Mouse (Mus musculus): ENCODE results near the gene Gm11985. TPM values are rescaled to one million over a fixed set of nuclear protein-coding genes. Genes with fewer than 3 reads are reported as not detected.

Gm11985 gene
- total RNA-seq, 2 experiments from 2014 or later = not detected

DNA sequence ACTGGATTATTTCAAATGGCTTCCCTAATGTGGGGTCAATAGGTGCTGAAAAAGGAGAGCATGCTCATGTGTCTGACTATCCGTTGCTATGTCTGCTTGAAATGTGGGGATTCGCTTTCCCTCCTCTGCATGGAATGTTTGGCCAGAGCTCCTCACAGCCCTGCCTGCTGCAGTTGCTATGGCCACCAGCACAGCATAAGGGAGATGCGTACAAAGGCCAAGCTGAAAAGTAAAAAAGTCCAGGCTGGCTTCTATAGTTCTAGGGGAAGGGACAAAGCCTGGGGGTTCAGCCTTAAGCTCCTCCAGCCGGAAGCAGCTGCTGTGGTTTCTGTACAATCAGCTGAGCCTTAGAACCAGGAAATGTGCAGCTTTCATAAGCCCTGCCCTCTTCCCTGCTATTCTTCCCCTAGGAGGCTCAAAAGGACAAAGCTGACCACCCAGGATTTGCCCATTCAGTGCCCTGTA lies 27.7 kb downstream of the Gm11985 start:
- peak; percentile 20 to 27 for DNase-seq
- intact Hi-C loops (cut with DNase I) = no loop called here

- peak; percentile 9 for DNase-seq
- intact Hi-C loops (cut with DNase I) = no loop called here
These were observed 28.2 kb downstream of the Gm11985 start for GRCm38 (mm10) chr11:7160146-7160545.

DNA sequence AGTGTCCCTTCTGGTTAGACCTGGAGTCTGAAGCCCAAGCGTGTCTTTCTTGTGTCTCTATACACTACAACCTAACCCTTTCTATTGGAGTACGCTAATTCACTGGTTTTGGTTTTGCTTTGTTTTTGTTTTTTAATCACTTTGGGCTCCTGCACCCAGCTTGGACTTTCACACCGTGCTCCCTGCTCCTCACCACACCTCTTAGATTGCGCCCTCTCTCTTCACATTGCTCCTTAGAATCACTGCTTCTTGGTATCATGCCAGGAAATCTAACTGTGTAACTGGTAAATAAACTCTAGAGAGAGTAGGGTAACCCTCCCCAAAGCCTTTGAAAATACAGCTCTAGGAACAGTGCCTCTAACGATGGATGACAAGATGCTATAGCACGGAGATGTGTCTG lies 30.2 kb downstream of the Gm11985 start:
- intact Hi-C loops (cut with DNase I) = no loop called here
- no peak for DNase-seq

DNA sequence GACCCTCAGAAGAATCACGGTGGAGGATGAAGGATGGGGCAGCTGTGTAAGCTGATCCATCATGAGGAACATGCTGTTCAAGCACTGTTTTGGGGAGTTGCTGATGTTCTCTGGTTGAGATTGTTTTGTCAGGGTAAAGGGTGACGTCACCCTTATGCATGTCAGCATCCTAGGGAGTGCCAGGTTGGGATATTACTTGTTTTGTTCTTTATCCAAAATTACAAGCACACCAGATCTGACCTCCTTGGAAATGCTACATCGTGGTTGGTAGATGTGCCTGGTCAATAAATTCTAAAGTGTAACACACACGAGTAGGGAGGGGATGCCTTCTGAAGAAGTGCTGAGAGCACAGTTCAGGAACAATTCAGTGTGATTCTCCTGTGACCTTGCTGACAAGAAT lies 31.9 kb downstream of the Gm11985 start:
- no peak for DNase-seq
- intact Hi-C loops (cut with DNase I) = no loop called here

- DNase-seq = no peak
- intact Hi-C loops (cut with DNase I) = no loop called here
These were observed 35.3 kb downstream of the Gm11985 start for GRCm38 (mm10) chr11:7153081-7153480.

GRCm38 (mm10) chr11:7152371-7152770 lies 36.0 kb downstream of the Gm11985 start:
- intact Hi-C loops (cut with DNase I) = no loop called here
- DNase-seq = no peak

DNA sequence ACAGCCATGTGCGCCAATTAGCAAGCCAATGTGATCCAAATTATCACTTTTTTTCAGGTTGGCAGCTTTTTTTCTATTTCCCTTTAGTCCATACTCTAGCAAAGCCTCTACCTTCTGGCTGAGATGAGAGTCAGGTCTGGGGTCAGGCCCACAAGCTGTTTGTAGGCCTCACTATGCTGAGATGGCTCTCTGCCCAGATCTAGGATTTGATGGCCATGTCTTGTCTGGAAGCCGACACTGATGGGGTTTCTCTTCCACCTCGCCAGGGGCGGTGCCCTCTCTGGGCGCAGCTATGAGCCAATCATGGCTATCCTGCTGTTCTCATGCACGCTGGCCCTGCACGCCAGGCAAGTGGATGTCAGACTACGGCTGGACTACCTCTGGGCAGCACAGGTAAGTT lies 37.9 kb downstream of the Gm11985 start:
- DNase-seq = no peak
- intact Hi-C loops (cut with DNase I) = no loop called here

GRCm38 (mm10) chr11:7149471-7149870 lies 38.9 kb downstream of the Gm11985 start:
- intact Hi-C loops (cut with DNase I) = no loop called here
- no peak for DNase-seq

DNA sequence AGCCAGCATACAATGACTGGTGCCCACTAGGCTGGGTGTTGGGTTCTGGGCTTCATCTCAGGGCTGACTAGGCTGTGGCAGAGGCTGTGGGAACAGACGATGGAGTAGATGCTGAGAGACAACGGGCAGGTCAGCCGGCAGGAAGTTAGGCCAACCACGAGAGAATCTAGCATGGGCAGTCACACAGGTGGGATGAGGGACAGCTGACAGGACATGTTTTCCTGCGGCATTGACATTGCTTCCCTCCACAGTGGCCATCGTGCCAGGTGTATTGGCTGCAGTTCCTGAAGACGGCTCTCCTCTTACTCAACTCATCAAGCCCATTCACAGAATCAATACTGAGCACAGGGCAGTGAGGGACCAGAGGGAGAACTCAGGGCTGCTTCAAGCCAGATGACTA lies 40.4 kb downstream of the Gm11985 start:
- DNase-seq = no peak
- intact Hi-C loops (cut with DNase I) = no loop called here

GRCm38 (mm10) chr11:7147536-7147935 lies 40.8 kb downstream of the Gm11985 start:
- intact Hi-C loops (cut with DNase I) = no loop called here
- no peak for DNase-seq

- DNase-seq = no peak
- intact Hi-C loops (cut with DNase I) = no loop called here
These were observed 43.1 kb downstream of the Gm11985 start for GRCm38 (mm10) chr11:7145221-7145620.

GRCm38 (mm10) chr11:7144369-7144768 lies 44.0 kb downstream of the Gm11985 start:
- DNase-seq = peak in 1 of 2 experiments; percentile 14
- intact Hi-C loops (cut with DNase I) = loop anchor here (5.0 kb wide), 1 partner anchor 87 kb away; no protein-coding TSS in a partner anchor

- intact Hi-C loops (cut with DNase I) = loop anchor here (5.0 kb wide), 1 partner anchor 85 kb away; no protein-coding TSS in a partner anchor
- DNase-seq = peak; percentile 36 to 49
These were observed 45.6 kb downstream of the Gm11985 start for GRCm38 (mm10) chr11:7142725-7143124.

- peak; percentile 44 to 69 for DNase-seq
These were observed 47.9 kb downstream of the Gm11985 start for GRCm38 (mm10) chr11:7140449-7140848.

DNA sequence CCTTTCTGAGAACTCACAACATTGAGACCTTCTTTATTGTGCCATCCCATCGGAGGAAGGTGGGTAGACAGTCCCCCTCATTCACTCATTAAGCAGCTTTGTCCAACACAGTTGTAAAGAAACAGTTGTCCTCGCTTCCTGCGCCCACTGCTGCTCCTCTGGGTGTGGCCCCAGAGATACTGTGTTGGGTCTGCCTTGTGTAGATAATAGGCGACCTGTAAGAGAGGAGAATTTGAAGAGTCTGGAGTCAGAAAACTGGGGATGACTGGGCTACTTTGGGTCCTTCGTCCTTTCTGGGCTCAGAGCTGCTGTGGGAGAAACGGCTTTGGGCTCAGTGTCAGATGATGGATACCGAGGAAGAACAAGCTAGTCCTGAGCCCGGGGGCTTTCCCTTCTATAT lies 50.0 kb downstream of the Gm11985 start:
- intact Hi-C loops (cut with DNase I) = no loop called here
- no peak for DNase-seq

More at GRCm38 (mm10) chr11:7140449-7140848, 47.9 kb downstream of the Gm11985 start:
- intact Hi-C loops (cut with DNase I) = loop anchor here (1.0 to 5.0 kb wide), 3 partner anchors 83 to 485 kb away; no protein-coding TSS in a partner anchor

DNA sequence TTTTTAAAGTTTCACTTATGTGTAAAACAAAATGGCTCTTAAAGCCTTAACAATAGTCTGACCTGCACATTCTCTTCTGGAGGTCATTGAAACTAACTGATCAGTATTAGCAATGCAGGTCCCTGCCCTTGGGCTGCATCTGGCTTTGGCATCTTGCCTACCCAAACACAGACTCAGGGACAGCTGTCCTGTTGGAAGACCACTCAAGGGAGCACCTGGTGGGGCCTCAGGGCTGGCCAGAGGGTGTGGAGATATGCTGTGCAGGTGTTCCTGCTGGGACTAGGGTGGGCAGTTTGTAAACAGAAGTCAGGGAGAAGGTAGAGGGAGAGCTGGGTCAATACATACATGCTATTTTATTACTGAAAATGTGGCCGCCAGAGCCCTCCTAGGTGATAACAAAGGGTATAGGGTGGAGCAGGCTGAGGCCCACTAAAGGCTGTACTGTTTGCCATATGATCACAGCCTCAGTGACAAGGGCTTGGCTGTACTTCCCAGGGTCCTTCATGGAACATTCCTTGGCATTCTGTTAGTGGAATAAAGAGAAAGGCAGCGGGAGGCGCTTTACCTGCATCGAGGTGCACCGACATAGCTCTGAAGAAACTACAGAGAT lies 52.0 kb downstream of the Gm11985 start:
- DNase-seq = no peak
- intact Hi-C loops (cut with DNase I) = no loop called here

GRCm38 (mm10) chr11:7135763-7136162 lies 52.6 kb downstream of the Gm11985 start:
- intact Hi-C loops (cut with DNase I) = no loop called here
- peak; percentile 29 to 44 for DNase-seq

DNA sequence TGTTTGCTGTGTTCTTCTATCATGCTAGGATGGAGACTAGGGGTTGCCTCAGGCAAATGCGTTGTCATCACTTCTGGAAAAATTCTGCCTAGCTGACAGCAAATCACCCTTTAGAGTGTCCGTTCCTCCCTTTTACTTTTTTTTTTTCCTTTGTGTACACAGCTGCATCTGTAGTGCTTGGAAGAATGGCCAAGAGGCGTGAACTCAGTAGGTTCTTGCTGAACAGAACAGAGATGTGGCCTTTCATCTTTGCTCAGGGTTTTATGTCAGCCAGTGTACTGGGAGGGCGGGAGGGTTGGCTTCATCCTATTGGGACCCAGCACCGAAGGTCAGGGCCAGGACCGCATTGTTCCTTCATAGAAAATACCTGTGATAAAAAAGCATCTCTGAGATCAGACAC lies 53.1 kb downstream of the Gm11985 start:
- intact Hi-C loops (cut with DNase I) = no loop called here
- DNase-seq = no peak

DNA sequence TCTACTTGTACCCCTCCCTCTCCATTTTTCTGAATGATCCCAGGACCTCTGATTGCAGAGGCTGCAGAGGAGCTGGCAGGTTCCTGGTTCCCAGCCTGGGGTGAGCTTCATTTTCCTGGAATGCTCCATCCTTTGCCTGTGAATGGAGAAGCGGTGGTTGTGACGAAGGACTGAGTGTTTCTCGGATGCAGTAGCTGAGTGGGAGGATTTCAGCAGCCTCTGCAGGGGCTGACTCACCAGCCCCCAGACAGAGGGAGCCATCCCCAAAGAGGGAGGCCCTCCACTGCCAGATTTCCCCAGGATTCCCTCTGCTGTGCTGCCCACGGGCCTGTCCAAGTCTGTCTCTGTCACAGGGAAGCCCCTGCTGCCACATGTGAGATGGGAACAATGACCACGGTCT lies 54.0 kb downstream of the Gm11985 start:
- intact Hi-C loops (cut with DNase I) = no loop called here
- DNase-seq = no peak

- intact Hi-C loops (cut with DNase I) = no loop called here
- DNase-seq = no peak
These were observed 54.6 kb downstream of the Gm11985 start for GRCm38 (mm10) chr11:7133736-7134135.

All from heart, postnatal 10 days (tissue).